Mouse (Mus musculus) embryonic facial prominence, embryonic 11.5 days (tissue): ENCODE results near the gene Rab11fip3. TPM values are rescaled to one million over a fixed set of nuclear protein-coding genes. Genes with fewer than 3 reads are reported as not detected.
"Not testable (repeated sequence)": the region's sequence is repeated elsewhere in the genome, so short reads cannot be mapped to it uniquely, and the experiment has no call there.

Experiments
- ATAC-seq: fragments of 200-750 bp; cut with Nextera tagmentation; replicated peaks from 2 replicates; pipeline ENCODE4 v1.8.0; 2017; ENCODE audit warnings: low read depth; ENCODE audit not compliant: insufficient number of reproducible peaks, low FRiP score, low TSS enrichment
- DNase-seq: peaks from one replicate; pipeline ENCODE4 v3.0.0-alpha.2; 2015; ENCODE audit warnings: low spot score
- H3K27ac ChIP-seq: fragments of 300-500 bp; sonication (generic); replicated peaks from 2 replicates; pipeline ENCODE4 v1.5.1; 2014; ENCODE audit warnings: mild to moderate bottlenecking, low read depth, low read length, control low read depth
- H3K27me3 ChIP-seq: fragments of 300-500 bp; sonication (generic); 2 replicates; pipeline ENCODE4 v1.6.1; 2014; ENCODE audit warnings: mild to moderate bottlenecking, low read length, moderate library complexity, mixed read lengths; ENCODE audit not compliant: control insufficient read depth, insufficient read depth
- H3K36me3 ChIP-seq: fragments of 300-500 bp; sonication (generic); replicated peaks from 2 replicates; pipeline ENCODE4 v1.6.1; 2014; ENCODE audit warnings: low read depth, mild to moderate bottlenecking, low read length, moderate library complexity, mixed read lengths; ENCODE audit not compliant: control insufficient read depth, insufficient read depth
- H3K4me1 ChIP-seq: fragments of 300-500 bp; sonication (generic); 2 replicates; pipeline ENCODE4 v1.6.1; 2014; ENCODE audit warnings: low read length, mixed read lengths; ENCODE audit not compliant: control insufficient read depth, insufficient read depth
- H3K4me2 ChIP-seq: fragments of 300-500 bp; sonication (generic); 2 replicates; pipeline ENCODE4 v1.6.1; 2014; ENCODE audit warnings: low read depth, mild to moderate bottlenecking, control low read depth, low read length, moderate library complexity
- H3K4me3 ChIP-seq: fragments of 300-500 bp; sonication (generic); 2 replicates; pipeline ENCODE4 v1.5.1; 2014; ENCODE audit warnings: low read depth, low read length, control low read depth
- H3K9ac ChIP-seq: fragments of 300-500 bp; sonication (generic); replicated peaks from 2 replicates; pipeline ENCODE4 v1.6.1; 2014; ENCODE audit warnings: mild to moderate bottlenecking, control low read depth, low read length
- H3K9me3 ChIP-seq: fragments of 300-500 bp; sonication (generic); replicated peaks from 2 replicates; pipeline ENCODE4 v1.6.1; 2016; ENCODE audit warnings: mild to moderate bottlenecking, low read length, inconsistent platforms, mixed read lengths; ENCODE audit not compliant: control insufficient read depth
- WGBS: fragments of 180-500 bp; shearing (Covaris S2); extraction: QIAGEN DNeasy Blood & Tissue Kit; methylation state at CpG from one replicate; pipeline ENCODE4 v1.1.7; 2014; 5-methylcytosine and 5-hydroxymethylcytosine counted together
- polyA plus RNA-seq: library from polyadenylated mRNA; unstranded; fragments of >200 nt; fragmentation: Nextera tagmentation; extraction: Ambion mirVana; gene quantifications from 2 replicates; pipeline ENCODE4 v1.2.1, GENCODE M21; 2014

Gene Rab11fip3
- polyA plus RNA-seq, 1 experiment from 2014 or later, result 12.9 TPM

- no peaks in the 10 kb centered on the region for H3K9me3 ChIP-seq
Measured at GRCm38 (mm10) chr17:26042599-26043248, 26.6 kb downstream of the Rab11fip3 start.

GRCm38 (mm10) chr17:26041111-26041802, 28.1 kb downstream of the Rab11fip3 start:
- peak; percentile 74 for DNase-seq
- Histone ChIP-seq H3K4me2 (no peak overlapping the region), H3K27ac (no peak overlapping the region), H3K9me3 (no peaks in the 10 kb centered on the region), H3K27me3 (no peaks in the 10 kb centered on the region), H3K9ac (no peak overlapping the region), H3K4me3 (no peak overlapping the region), H3K4me1 (no peaks in the 10 kb centered on the region), H3K36me3 (no peaks in the 10 kb centered on the region)
- 56% methylated on average over 9 of the region's 9 CpGs for WGBS
- 0 out of 2 replicates have a peak, but pooled peaks have one; percentile 5 for ATAC-seq

More at GRCm38 (mm10) chr17:26042599-26043248, 26.6 kb downstream of the Rab11fip3 start:
- Histone ChIP-seq H3K4me3 (no peak overlapping the region), H3K36me3 (no peaks in the 10 kb centered on the region), H3K4me2 (no peak overlapping the region), H3K4me1 (no peaks in the 10 kb centered on the region), H3K27ac (no peak overlapping the region), H3K9ac (no peak overlapping the region), H3K27me3 (no peaks in the 10 kb centered on the region)
- ATAC-seq (no peak), DNase-seq (no peak)
- 88% methylated on average over 13 of the region's 13 CpGs for WGBS

- H3K9ac ChIP-seq, H3K36me3 ChIP-seq, H3K9me3 ChIP-seq, DNase-seq, H3K4me1 ChIP-seq, H3K4me3 ChIP-seq, H3K4me2 ChIP-seq, H3K27ac ChIP-seq, ATAC-seq, H3K27me3 ChIP-seq: not testable (repeated sequence)
- 90% methylated on average over 8 of the region's 8 CpGs for WGBS
Measured at GRCm38 (mm10) chr17:26040711-26041110, 28.6 kb downstream of the Rab11fip3 start.

GRCm38 (mm10) chr17:26032037-26032436, 37.3 kb downstream of the Rab11fip3 start:
- Histone ChIP-seq H3K9ac (no peak overlapping the region), H3K27me3 (no peaks in the 10 kb centered on the region), H3K27ac (no peak overlapping the region), H3K36me3 (no peaks in the 10 kb centered on the region), H3K4me1 (no peaks in the 10 kb centered on the region), H3K9me3 (no peaks in the 10 kb centered on the region), H3K4me2 (no peak overlapping the region), H3K4me3 (no peak overlapping the region)
- 84% methylated on average over 6 of the region's 6 CpGs for WGBS
- no peak for ATAC-seq
- DNase-seq, result no peak

GRCm38 (mm10) chr17:26031583-26031982, 37.8 kb downstream of the Rab11fip3 start:
- Histone ChIP-seq H3K4me2 (no peak overlapping the region), H3K4me3 (no peak overlapping the region), H3K9ac (no peak overlapping the region), H3K9me3 (no peaks in the 10 kb centered on the region), H3K27me3 (no peaks in the 10 kb centered on the region), H3K4me1 (no peaks in the 10 kb centered on the region), H3K36me3 (no peaks in the 10 kb centered on the region), H3K27ac (no peak overlapping the region)
- ATAC-seq (no peak), DNase-seq (no peak)
- WGBS, result 97% methylated on average over 5 of the region's 5 CpGs

GRCm38 (mm10) chr17:26028261-26028660, 41.1 kb downstream of the Rab11fip3 start:
- Histone ChIP-seq H3K4me2 (no peak overlapping the region), H3K4me3 (no peak overlapping the region), H3K9me3 (no peaks in the 10 kb centered on the region), H3K4me1 (no peaks in the 10 kb centered on the region), H3K36me3 (no peaks in the 10 kb centered on the region), H3K27ac (no peak overlapping the region), H3K9ac (no peak overlapping the region), H3K27me3 (no peaks in the 10 kb centered on the region)
- DNase-seq (no peak), ATAC-seq (no peak)
- 90% methylated on average over 4 of the region's 4 CpGs for WGBS

- no peaks in the 10 kb centered on the region for H3K36me3 ChIP-seq
- ATAC-seq, result no peak
Measured at GRCm38 (mm10) chr17:26024674-26025073, 44.7 kb downstream of the Rab11fip3 start.

GRCm38 (mm10) chr17:26023966-26024365, 45.4 kb downstream of the Rab11fip3 start:
- H3K9me3 ChIP-seq, result no peaks in the 10 kb centered on the region
- 96% methylated on average over 8 of the region's 8 CpGs for WGBS

More at GRCm38 (mm10) chr17:26024674-26025073, 44.7 kb downstream of the Rab11fip3 start:
- Histone ChIP-seq H3K4me2 (no peak overlapping the region), H3K9ac (no peak overlapping the region), H3K27me3 (no peaks in the 10 kb centered on the region), H3K4me3 (no peak overlapping the region), H3K9me3 (no peaks in the 10 kb centered on the region), H3K27ac (no peak overlapping the region), H3K4me1 (no peaks in the 10 kb centered on the region)
- no peak for DNase-seq
- 96% methylated on average over 9 of the region's 9 CpGs for WGBS

More at GRCm38 (mm10) chr17:26023966-26024365, 45.4 kb downstream of the Rab11fip3 start:
- Histone ChIP-seq H3K27me3 (no peaks in the 10 kb centered on the region), H3K4me1 (no peaks in the 10 kb centered on the region), H3K27ac (no peak overlapping the region), H3K4me3 (no peak overlapping the region), H3K36me3 (no peaks in the 10 kb centered on the region), H3K9ac (no peak overlapping the region), H3K4me2 (no peak overlapping the region)
- DNase-seq (no peak), ATAC-seq (no peak)
